ENCODE assay signal across 1 mouse cellular context in the genomic region with DNA sequence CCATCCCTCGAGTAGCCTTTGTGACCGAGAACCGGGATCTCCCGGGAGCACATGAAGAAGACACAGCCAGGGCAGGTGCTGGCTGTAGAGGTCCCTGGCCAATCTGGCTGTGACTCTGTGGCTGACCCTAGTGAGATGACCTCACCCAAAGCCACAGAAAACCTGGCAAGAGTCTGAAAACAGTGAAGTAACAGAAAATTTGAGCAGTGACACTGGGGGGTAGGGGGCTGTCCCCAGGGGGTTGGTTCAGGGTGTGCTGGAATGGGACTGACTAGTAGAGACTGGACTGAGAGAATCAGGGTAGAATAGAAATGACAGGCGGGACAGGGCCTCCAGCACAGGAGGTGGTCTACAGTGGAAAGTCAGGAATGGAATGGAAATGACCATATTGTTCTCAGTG.
TF ChIP-seq lines count a peak whose summit lies in the region.

No protein-coding gene starts in this region.

TF ChIP-seq in MEL, 35 proteins besides CTCF, POLR2A, EP300 and RAD21:
- TF ChIP-seq MAFK (IDR thresholded peaks at IDR 0.05; ENCODE audit: borderline replicate concordance, low read depth, low read length) = no peak
- TF ChIP-seq MAZ (IDR thresholded peaks at IDR 0.05; ENCODE audit: low read depth, low read length) = no peak
- TF ChIP-seq ZMIZ1 (IDR thresholded peaks at IDR 0.05; ENCODE audit: low read depth, low read length) = no peak
- no peak for TF ChIP-seq ETS1 (IDR thresholded peaks at IDR 0.05; ENCODE audit: low read depth, low read length)
- no peak for TF ChIP-seq CHD2 (IDR thresholded peaks at IDR 0.05; ENCODE audit: low read length)
- TF ChIP-seq TBP (IDR thresholded peaks at IDR 0.05; ENCODE audit: low read depth, low read length) = no peak
